Mouse (Mus musculus) MEL (cell line): ENCODE measurements around the gene Tbc1d10c. TPM values are rescaled to one million over a fixed set of nuclear protein-coding genes. Genes with fewer than 3 reads are reported as not detected.

Experiments
- DNase-seq: peaks from one replicate; pipeline ENCODE4 v3.0.0; 2011; ENCODE audit warnings: low read depth, low spot score
- H3K27ac ChIP-seq: 2 replicates; pipeline ENCODE4 v1.5.1; 2012; ENCODE audit warnings: low read depth, mild to moderate bottlenecking, control low read depth, low read length, moderate library complexity; ENCODE audit not compliant: control insufficient read depth
- H3K27me3 ChIP-seq, 2 experiments: fragments of 150-350 bp in 1 of 2; sonication (generic) in 1 of 2; 2 replicates each; pipeline ENCODE4 v1.6.1; 2012; ENCODE audit warnings: low read length in 2 of 2, mild to moderate bottlenecking in 2 of 2, improper control_type of control experiment in 1 of 2, moderate library complexity in 1 of 2; ENCODE audit not compliant: insufficient read depth in 2 of 2, control insufficient read depth in 1 of 2
- H3K36me3 ChIP-seq, 2 experiments: 2 replicates each; pipeline ENCODE4 v1.6.1; 2012 to 2014; ENCODE audit warnings: low read length in 2 of 2, improper control_type of control experiment in 1 of 2, inconsistent platforms in 1 of 2, mild to moderate bottlenecking in 1 of 2; ENCODE audit not compliant: insufficient read depth in 2 of 2, control insufficient read depth in 1 of 2
- H3K4me1 ChIP-seq, 2 experiments: fragments of 150-350 bp in 1 of 2; sonication (generic) in 1 of 2; 2 replicates each; pipeline ENCODE4 v1.6.1; 2012; ENCODE audit warnings: low read length in 2 of 2, improper control_type of control experiment in 1 of 2, mild to moderate bottlenecking in 1 of 2; ENCODE audit not compliant: insufficient read depth in 2 of 2, control insufficient read depth in 1 of 2
- H3K4me3 ChIP-seq, 2 experiments: fragments of 150-350 bp in 1 of 2; sonication (generic) in 1 of 2; 2 replicates each; pipeline ENCODE4 v1.5.1; 2012; ENCODE audit warnings: low read depth in 2 of 2, low read length in 2 of 2, mild to moderate bottlenecking in 2 of 2, moderate library complexity in 2 of 2, control low read depth in 1 of 2, improper control_type of control experiment in 1 of 2; ENCODE audit not compliant: control insufficient read depth in 1 of 2, insufficient read depth in 1 of 2
- H3K79me2 ChIP-seq: 2 replicates; pipeline ENCODE4 v1.6.1; 2012; ENCODE audit warnings: mild to moderate bottlenecking, low read length, moderate library complexity; ENCODE audit not compliant: control insufficient read depth, poor library complexity, insufficient read depth
- H3K9ac ChIP-seq: 2 replicates; pipeline ENCODE4 v1.6.1; 2012; ENCODE audit warnings: low read depth, mild to moderate bottlenecking, control low read depth, low read length, moderate library complexity; ENCODE audit not compliant: control insufficient read depth, poor library complexity, severe bottlenecking
- H3K9me3 ChIP-seq: fragments of 150-350 bp; sonication (generic); replicated peaks from 2 replicates; pipeline ENCODE4 v1.6.1; 2012; ENCODE audit warnings: mild to moderate bottlenecking, low read length, improper control_type of control experiment, moderate library complexity; ENCODE audit not compliant: insufficient read depth
- E2F4 ChIP-seq: IDR thresholded peaks from 2 replicates; pipeline ENCODE4 v1.6.1; 2011; ENCODE audit warnings: low read depth, low read length, improper control_type of control experiment, borderline replicate concordance
- ELF1 ChIP-seq: IDR thresholded peaks from 2 replicates; pipeline ENCODE4 v1.6.1; 2014; ENCODE audit warnings: low read depth, mild to moderate bottlenecking, inconsistent platforms, low read length, improper control_type of control experiment, moderate library complexity
- EP300 ChIP-seq, 2 experiments: IDR thresholded peaks; 2 replicates each; pipeline ENCODE4 v1.6.1; 2011; ENCODE audit warnings: improper control_type of control experiment in 2 of 2, low read length in 2 of 2, low read depth in 1 of 2, mild to moderate bottlenecking in 1 of 2
- ETS1 ChIP-seq: IDR thresholded peaks from 2 replicates; pipeline ENCODE4 v1.6.1; 2012; ENCODE audit warnings: low read depth, mild to moderate bottlenecking, inconsistent platforms, low read length, improper control_type of control experiment, moderate library complexity
- GABPA ChIP-seq: IDR thresholded peaks from 2 replicates; pipeline ENCODE4 v1.6.1; 2012; ENCODE audit warnings: low read depth, mild to moderate bottlenecking, inconsistent platforms, low read length, improper control_type of control experiment, moderate library complexity
- JUND ChIP-seq: IDR thresholded peaks from 2 replicates; pipeline ENCODE4 v1.6.1; 2011; ENCODE audit warnings: low read depth, mild to moderate bottlenecking, improper control_type of control experiment, low read length
- MAFK ChIP-seq: IDR thresholded peaks from 2 replicates; pipeline ENCODE4 v1.6.1; 2011; ENCODE audit warnings: low read depth, mild to moderate bottlenecking, low read length, improper control_type of control experiment, borderline replicate concordance
- MAZ ChIP-seq: IDR thresholded peaks from 2 replicates; pipeline ENCODE4 v1.6.1; 2012; ENCODE audit warnings: low read depth, mild to moderate bottlenecking, inconsistent platforms, low read length, improper control_type of control experiment
- MEF2A ChIP-seq: IDR thresholded peaks from 2 replicates; pipeline ENCODE4 v1.6.1; 2014; ENCODE audit warnings: low read depth, mild to moderate bottlenecking, inconsistent platforms, low read length, improper control_type of control experiment; ENCODE audit not compliant: poor library complexity, insufficient replicate concordance, severe bottlenecking; ENCODE audit errors: extremely low read depth
- MXI1 ChIP-seq: IDR thresholded peaks from 2 replicates; pipeline ENCODE4 v1.6.1; 2011; ENCODE audit warnings: mild to moderate bottlenecking, low read depth, low read length, improper control_type of control experiment
- MYC ChIP-seq: IDR thresholded peaks from 2 replicates; pipeline ENCODE4 v1.6.1; 2011; ENCODE audit warnings: low read depth, mild to moderate bottlenecking, low read length, improper control_type of control experiment, moderate library complexity
- NELFE ChIP-seq: IDR thresholded peaks from 2 replicates; pipeline ENCODE4 v1.6.1; 2011; ENCODE audit warnings: low read depth, low read length, improper control_type of control experiment
- NRF1 ChIP-seq: IDR thresholded peaks from 2 replicates; pipeline ENCODE4 v1.6.1; 2014; ENCODE audit warnings: low read depth, mild to moderate bottlenecking, inconsistent platforms, low read length, improper control_type of control experiment, moderate library complexity; ENCODE audit not compliant: poor library complexity, insufficient read depth, severe bottlenecking
- POLR2A ChIP-seq, 2 experiments: IDR thresholded peaks; 2 replicates each; pipeline ENCODE4 v1.6.1; 2011 to 2012; ENCODE audit warnings: low read length in 2 of 2, mild to moderate bottlenecking in 2 of 2, control low read depth in 1 of 2, improper control_type of control experiment in 1 of 2, low read depth in 1 of 2, moderate library complexity in 1 of 2; ENCODE audit not compliant: control insufficient read depth in 1 of 2, insufficient read depth in 1 of 2, poor library complexity in 1 of 2
- POLR2AphosphoS5 ChIP-seq: IDR thresholded peaks from 2 replicates; pipeline ENCODE4 v1.6.1; 2012; ENCODE audit warnings: low read depth, borderline replicate concordance, mild to moderate bottlenecking, inconsistent platforms, low read length, moderate library complexity, mixed read lengths
- RAD21 ChIP-seq: IDR thresholded peaks from 2 replicates; pipeline ENCODE4 v1.6.1; 2011; ENCODE audit warnings: mild to moderate bottlenecking, low read depth, low read length, improper control_type of control experiment
- RCOR1 ChIP-seq: IDR thresholded peaks from 2 replicates; pipeline ENCODE4 v1.6.1; 2012; ENCODE audit warnings: low read depth, mild to moderate bottlenecking, inconsistent platforms, low read length, improper control_type of control experiment
- SIN3A ChIP-seq: IDR thresholded peaks from 2 replicates; pipeline ENCODE4 v1.6.1; 2012; ENCODE audit warnings: low read length, improper control_type of control experiment, inconsistent platforms
- TBP ChIP-seq: IDR thresholded peaks from 2 replicates; pipeline ENCODE4 v1.8.0; 2011; ENCODE audit warnings: low read depth, low read length, improper control_type of control experiment
- TCF12 ChIP-seq: IDR thresholded peaks from 2 replicates; pipeline ENCODE4 v1.6.1; 2014; ENCODE audit warnings: low read depth, mild to moderate bottlenecking, inconsistent platforms, low read length, improper control_type of control experiment, moderate library complexity
- UBTF ChIP-seq: IDR thresholded peaks from 2 replicates; pipeline ENCODE4 v1.6.1; 2012; ENCODE audit warnings: low read depth, mild to moderate bottlenecking, inconsistent platforms, low read length, improper control_type of control experiment, moderate library complexity, borderline replicate concordance; ENCODE audit not compliant: insufficient read depth
- ZMIZ1 ChIP-seq: IDR thresholded peaks from 2 replicates; pipeline ENCODE4 v1.6.1; 2012; ENCODE audit warnings: low read depth, mild to moderate bottlenecking, inconsistent platforms, low read length, improper control_type of control experiment, moderate library complexity
- ZNF384 ChIP-seq: IDR thresholded peaks from 2 replicates; pipeline ENCODE4 v1.6.1; 2012; ENCODE audit warnings: low read depth, mild to moderate bottlenecking, inconsistent platforms, low read length, improper control_type of control experiment
- polyA plus RNA-seq, 2 experiments: library from polyadenylated mRNA; stranded (reverse) in 1 of 2; unstranded in 1 of 2; fragments of >175 nt in 1 of 2; fragments of >200 nt in 1 of 2; gene quantifications; 2 replicates each; pipeline versions ENCODE4 v1.2.1 to v1.2.4; 2012; ENCODE audit warnings: low replicate concordance in 2 of 2, low read depth in 1 of 2; ENCODE audit not compliant: insufficient read length in 2 of 2, insufficient read depth in 1 of 2, missing spikeins in 1 of 2
- total RNA-seq: library from RNA; depleted of rRNA; stranded (reverse); fragments of 300-350 nt; gene quantifications from 2 replicates; pipeline ENCODE4 v1.2.3, GENCODE M21; 2012

The Tbc1d10c gene
- total and polyA plus RNA-seq, 3 experiments = 14.0 to 15.5 TPM; not detected in 1

GRCm38 (mm10) chr19:4220416-4220815 is 29.3 kb upstream of the Tbc1d10c start:
- Histone ChIP-seq H3K27me3 (peaks cover 0 to 2% of the 10 kb centered on the region in 2 experiments; a peak in 3 of 4 replicates), H3K27ac (peak overlapping the region; percentile 84)

GRCm38 (mm10) chr19:4219943-4220342 is 28.9 kb upstream of the Tbc1d10c start:
- H3K9ac ChIP-seq = no peak overlapping the region
- peaks cover 2% of the 10 kb centered on the region in 2 experiments for H3K27me3 ChIP-seq
- H3K4me3 ChIP-seq = no peak overlapping the region
- no peak for DNase-seq
- H3K36me3 ChIP-seq = peaks cover 0 to 32% of the 10 kb centered on the region in 2 experiments; a peak in 2 of 4 replicates
- H3K9me3 ChIP-seq = no peaks in the 10 kb centered on the region
- H3K79me2 ChIP-seq = no peaks in the 10 kb centered on the region; the same call in 1 of the 2 replicates
- no peak for TF ChIP-seq ZNF384
- TF ChIP-seq RCOR1 = no peak
- no peak for TF ChIP-seq POLR2A (IDR thresholded peaks at IDR 0.05; ENCODE audit: control insufficient read depth in 1 of 2, insufficient read depth in 1 of 2, low read depth in 1 of 2, low read length in 2 of 2, poor library complexity in 1 of 2)
- 0 out of 2 replicates have a peak overlapping the region, but pooled peaks have one; percentile 3 for H3K27ac ChIP-seq
- H3K4me1 ChIP-seq = peaks cover 16 to 36% of the 10 kb centered on the region in 2 experiments

More at GRCm38 (mm10) chr19:4220416-4220815, 29.3 kb upstream of the Tbc1d10c start:
- TF ChIP-seq GABPA (no peak), E2F4 (no peak), RAD21 (no peak), ELF1 (no peak), MYC (no peak), ZMIZ1 (no peak), MAZ (peak; percentile 70; the same call in 1 of the 2 replicates), MXI1 (no peak), JUND (no peak), UBTF (no peak), NRF1 (no peak), TBP (no peak), MAFK (no peak), MEF2A (no peak), RCOR1 (no peak), EP300 (IDR thresholded peaks at IDR 0.05; ENCODE audit: low read depth in 1 of 2, low read length in 2 of 2) (no peak), NELFE (no peak), SIN3A (0 out of 2 replicates have a peak, but pooled peaks have one; percentile 33), ZNF384 (no peak), TCF12 (no peak), ETS1 (peak; percentile 17; the same call in 1 of the 2 replicates), POLR2AphosphoS5 (no peak)
- H3K4me3 ChIP-seq = peak overlapping the region in 1 of 2 experiments; percentile 3; a peak in 1 of 4 replicates
- peaks cover 16 to 36% of the 10 kb centered on the region in 2 experiments for H3K4me1 ChIP-seq
- peak overlapping the region; percentile 50 for H3K9ac ChIP-seq
- H3K79me2 ChIP-seq = no peaks in the 10 kb centered on the region; the same call in 1 of the 2 replicates
- H3K9me3 ChIP-seq = no peaks in the 10 kb centered on the region
- H3K36me3 ChIP-seq = peaks cover 0 to 32% of the 10 kb centered on the region in 2 experiments; a peak in 2 of 4 replicates
- DNase-seq = peak; percentile 40
